Mouse (Mus musculus) stomach, embryonic 16.5 days (tissue): ENCODE results near the gene Gen1. TPM values are rescaled to one million over a fixed set of nuclear protein-coding genes. Genes with fewer than 3 reads are reported as not detected.

Experiments
- ATAC-seq: fragments of 200-750 bp; cut with Nextera tagmentation; 2 replicates; pipeline ENCODE4 v1.8.0; 2017; ENCODE audit warnings: moderate number of reproducible peaks, moderate TSS enrichment; ENCODE audit not compliant: insufficient read depth, low FRiP score
- H3K27ac ChIP-seq: fragments of 300-500 bp; sonication (generic); 2 replicates; pipeline ENCODE4 v1.5.1; 2014; ENCODE audit warnings: low read length
- H3K27me3 ChIP-seq: fragments of 300-500 bp; sonication (generic); 2 replicates; pipeline ENCODE4 v1.6.1; 2014; ENCODE audit warnings: low read length, control low read depth, mixed read lengths; ENCODE audit not compliant: control insufficient read depth, insufficient read depth
- H3K36me3 ChIP-seq: fragments of 300-500 bp; sonication (generic); 2 replicates; pipeline ENCODE4 v1.6.1; 2014; ENCODE audit warnings: low read length; ENCODE audit not compliant: control insufficient read depth, insufficient read depth
- H3K4me1 ChIP-seq: fragments of 300-500 bp; sonication (generic); 2 replicates; pipeline ENCODE4 v1.6.1; 2014; ENCODE audit warnings: low read length, control low read depth, mixed read lengths; ENCODE audit not compliant: control insufficient read depth, insufficient read depth
- H3K4me2 ChIP-seq: fragments of 300-500 bp; sonication (generic); 2 replicates; pipeline ENCODE4 v1.6.1; 2014; ENCODE audit warnings: low read depth, low read length, mixed read lengths
- H3K4me3 ChIP-seq: fragments of 300-500 bp; sonication (generic); replicated peaks from 2 replicates; pipeline ENCODE4 v1.5.1; 2014; ENCODE audit warnings: mild to moderate bottlenecking, low read length
- H3K9ac ChIP-seq: fragments of 300-500 bp; sonication (generic); 2 replicates; pipeline ENCODE4 v1.6.1; 2014; ENCODE audit warnings: low read length
- H3K9me3 ChIP-seq: fragments of 300-500 bp; sonication (generic); replicated peaks from 2 replicates; pipeline ENCODE4 v1.6.1; 2016; ENCODE audit warnings: low read length, control low read depth; ENCODE audit not compliant: control insufficient read depth
- WGBS: fragments of 180-500 bp; shearing (Covaris S2); extraction: QIAGEN DNeasy Blood & Tissue Kit; methylation state at CpG from one replicate; pipeline ENCODE4 v1.1.7; 2014; 5-methylcytosine and 5-hydroxymethylcytosine counted together
- polyA plus RNA-seq: library from polyadenylated mRNA; unstranded; fragments of >200 nt; fragmentation: Nextera tagmentation; extraction: Ambion mirVana; gene quantifications from 2 replicates; pipeline ENCODE4 v1.2.1, GENCODE M21; 2015

The Gen1 gene
- polyA plus RNA-seq, 1 experiment from 2014 or later: 8.2 TPM

DNA sequence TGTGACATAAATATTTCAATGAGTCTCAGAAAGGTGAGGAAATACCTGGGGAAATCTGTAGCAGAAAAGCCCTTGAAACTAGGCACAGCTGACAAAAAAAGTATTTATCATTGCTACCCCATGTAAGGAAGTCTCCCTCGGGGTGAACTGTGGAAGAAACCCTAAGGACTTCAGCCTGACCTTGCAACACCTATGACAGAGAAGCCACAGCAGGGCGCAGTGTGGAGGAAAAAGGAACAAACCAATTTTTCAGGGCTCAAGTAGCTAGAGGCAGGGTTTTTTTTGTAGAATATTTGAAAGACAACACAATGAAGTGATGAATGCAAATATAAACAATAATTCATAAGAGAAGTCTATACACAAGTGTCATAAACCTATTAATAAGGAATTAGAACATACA, 29.6 kb downstream of the Gen1 start:
- no peaks in the 10 kb centered on the region for H3K36me3 ChIP-seq
- H3K9me3 ChIP-seq: no peaks in the 10 kb centered on the region
- 72% methylated on average over 2 of the region's 2 CpGs for WGBS
- H3K9ac ChIP-seq: no peak overlapping the region
- H3K4me2 ChIP-seq: no peak overlapping the region
- no peaks in the 10 kb centered on the region for H3K4me1 ChIP-seq
- no peak overlapping the region for H3K27ac ChIP-seq
- ATAC-seq: no peak
- no peak overlapping the region for H3K4me3 ChIP-seq
- H3K27me3 ChIP-seq: no peaks in the 10 kb centered on the region

GRCm38 (mm10) chr12:11230267-11230666, 35.3 kb downstream of the Gen1 start:
- Histone ChIP-seq H3K9me3 (no peaks in the 10 kb centered on the region), H3K27ac (no peak overlapping the region), H3K36me3 (no peaks in the 10 kb centered on the region), H3K4me3 (no peak overlapping the region), H3K9ac (no peak overlapping the region), H3K27me3 (no peaks in the 10 kb centered on the region), H3K4me2 (no peak overlapping the region), H3K4me1 (0 out of 2 replicates have a peak, but pooled peaks cover 5% of the 10 kb centered on the region)
- 73% methylated on average over 2 of the region's 2 CpGs for WGBS
- no peak for ATAC-seq

- Histone ChIP-seq H3K27me3 (no peaks in the 10 kb centered on the region), H3K4me1 (peaks cover 5% of the 10 kb centered on the region; the same call in 1 of the 2 replicates), H3K9me3 (no peaks in the 10 kb centered on the region), H3K9ac (no peak overlapping the region), H3K36me3 (no peaks in the 10 kb centered on the region), H3K4me2 (no peak overlapping the region), H3K4me3 (no peak overlapping the region), H3K27ac (no peak overlapping the region)
- no peak for ATAC-seq
- WGBS: 52% methylated on average over 5 of the region's 5 CpGs
Observed at GRCm38 (mm10) chr12:11226529-11227268, 38.9 kb downstream of the Gen1 start.

GRCm38 (mm10) chr12:11226123-11226522, 39.5 kb downstream of the Gen1 start:
- Histone ChIP-seq H3K27me3 (no peaks in the 10 kb centered on the region), H3K27ac (no peak overlapping the region), H3K4me2 (no peak overlapping the region), H3K4me3 (no peak overlapping the region), H3K36me3 (no peaks in the 10 kb centered on the region), H3K9me3 (no peaks in the 10 kb centered on the region), H3K9ac (no peak overlapping the region), H3K4me1 (peaks cover 5% of the 10 kb centered on the region; the same call in 1 of the 2 replicates)
- ATAC-seq: no peak
- WGBS: 61% methylated on average over 1 of the region's 1 CpGs

DNA sequence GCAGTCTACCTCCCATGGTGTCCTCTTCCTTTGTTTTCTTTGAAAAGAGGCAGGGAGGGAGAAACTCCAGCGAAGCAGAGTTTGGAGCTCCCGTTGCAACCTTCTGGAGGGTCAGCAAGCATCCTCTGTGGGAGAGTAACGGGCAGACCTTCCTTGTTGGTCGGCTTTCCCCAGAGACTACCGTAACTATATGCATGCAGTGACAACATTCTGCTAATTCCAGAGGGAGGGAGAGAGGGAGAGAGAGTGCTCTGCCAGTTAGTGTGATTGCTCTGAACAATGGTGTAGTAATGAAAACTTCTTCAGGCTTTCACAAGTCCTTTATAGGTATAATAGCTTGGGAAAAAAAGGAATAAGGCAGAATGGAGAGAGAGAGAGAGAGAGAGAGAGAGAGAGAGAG, 40.9 kb downstream of the Gen1 start:
- H3K9ac ChIP-seq: no peak overlapping the region
- no peak overlapping the region for H3K4me3 ChIP-seq
- no peak overlapping the region for H3K4me2 ChIP-seq
- H3K9me3 ChIP-seq: no peaks in the 10 kb centered on the region
- 14% methylated on average over 5 of the region's 5 CpGs for WGBS
- no peak for ATAC-seq
- H3K27ac ChIP-seq: no peak overlapping the region
- H3K36me3 ChIP-seq: no peaks in the 10 kb centered on the region
- H3K4me1 ChIP-seq: peaks cover 5% of the 10 kb centered on the region; the same call in 1 of the 2 replicates
- H3K27me3 ChIP-seq: no peaks in the 10 kb centered on the region

- H3K27ac ChIP-seq: no peak overlapping the region
- 67% methylated on average over 10 of the region's 10 CpGs for WGBS
- H3K27me3 ChIP-seq: no peaks in the 10 kb centered on the region
- peak; percentile 40; the same call in 1 of the 2 replicates for ATAC-seq
- H3K36me3 ChIP-seq: no peaks in the 10 kb centered on the region
- H3K4me2 ChIP-seq: no peak overlapping the region
- no peak overlapping the region for H3K9ac ChIP-seq
- peaks cover 5% of the 10 kb centered on the region; the same call in 1 of the 2 replicates for H3K4me1 ChIP-seq
- H3K4me3 ChIP-seq: no peak overlapping the region
- no peaks in the 10 kb centered on the region for H3K9me3 ChIP-seq
Observed at GRCm38 (mm10) chr12:11223090-11223489, 42.5 kb downstream of the Gen1 start.

GRCm38 (mm10) chr12:11222566-11222965, 43.0 kb downstream of the Gen1 start:
- Histone ChIP-seq H3K4me3 (no peak overlapping the region), H3K9ac (no peak overlapping the region), H3K4me2 (no peak overlapping the region), H3K27me3 (no peaks in the 10 kb centered on the region), H3K4me1 (peaks cover 5% of the 10 kb centered on the region; the same call in 1 of the 2 replicates), H3K36me3 (no peaks in the 10 kb centered on the region), H3K27ac (no peak overlapping the region), H3K9me3 (no peaks in the 10 kb centered on the region)
- 62% methylated on average over 3 of the region's 3 CpGs for whole genome bisulfite sequencing
- no peak for ATAC-seq

GRCm38 (mm10) chr12:11221524-11222330, 43.9 kb downstream of the Gen1 start:
- H3K27me3 ChIP-seq: no peaks in the 10 kb centered on the region
- H3K4me1 ChIP-seq: no peaks in the 10 kb centered on the region; the same call in 1 of the 2 replicates
- H3K9ac ChIP-seq: no peak overlapping the region
- H3K9me3 ChIP-seq: no peaks in the 10 kb centered on the region
- peak; percentile 40; the same call in 1 of the 2 replicates for ATAC-seq
- no peak overlapping the region for H3K27ac ChIP-seq
- no peak overlapping the region for H3K4me3 ChIP-seq
- no peak overlapping the region for H3K4me2 ChIP-seq
- no peaks in the 10 kb centered on the region for H3K36me3 ChIP-seq
- 54% methylated on average over 20 of the region's 20 CpGs for WGBS

- 54% methylated on average over 7 of the region's 7 CpGs for WGBS
- no peak for ATAC-seq
- Histone ChIP-seq H3K4me3 (no peak overlapping the region), H3K27me3 (no peaks in the 10 kb centered on the region), H3K27ac (no peak overlapping the region), H3K9ac (no peak overlapping the region), H3K9me3 (no peaks in the 10 kb centered on the region), H3K36me3 (no peaks in the 10 kb centered on the region), H3K4me2 (no peak overlapping the region), H3K4me1 (no peaks in the 10 kb centered on the region)
Observed at GRCm38 (mm10) chr12:11217726-11218250, 47.8 kb downstream of the Gen1 start.
